Mouse (Mus musculus): Measurements from ENCODE around the gene Gxylt2.

GRCm38 (mm10) chr6:100847264-100847663, 142.7 kb downstream of the Gxylt2 start:
- TF ChIP-seq CTCF (IDR thresholded peaks at IDR 0.05; ENCODE audit: low read depth) (no peak), EP300 (optimal IDR thresholded peaks at IDR 0.05) (no peak)

All from stomach, postnatal 0 days (tissue).